Mouse (Mus musculus): ENCODE results near the gene Btbd11. TPM values are rescaled to one million over a fixed set of nuclear protein-coding genes. Genes with fewer than 3 reads are reported as not detected.

The Btbd11 gene
- polyA plus RNA-seq, 1 experiment from 2014 or later = 10.0 TPM

- Histone ChIP-seq H3K36me3 (no peaks in the 10 kb centered on the region), H3K27me3 (no peaks in the 10 kb centered on the region), H3K4me2 (replicated peaks) (no peak overlapping the region), H3K9me3 (0 out of 2 replicates have a peak, but pooled peaks cover 3% of the 10 kb centered on the region), H3K4me1 (no peaks in the 10 kb centered on the region), H3K27ac (replicated peaks) (no peak overlapping the region), H3K4me3 (no peak overlapping the region), H3K9ac (replicated peaks) (no peak overlapping the region)
- ATAC-seq (ENCODE audit: low FRiP score, low read depth) = no peak
- 87% methylated on average over 3 of the region's 3 CpGs for WGBS
Observed at GRCm38 (mm10) chr10:85437217-85437616, 50.6 kb downstream of the Btbd11 start.

GRCm38 (mm10) chr10:85443371-85443770 is 56.8 kb downstream of the Btbd11 start:
- Histone ChIP-seq H3K4me3 (no peak overlapping the region), H3K9me3 (no peaks in the 10 kb centered on the region), H3K36me3 (no peaks in the 10 kb centered on the region), H3K4me1 (no peaks in the 10 kb centered on the region), H3K27me3 (no peaks in the 10 kb centered on the region), H3K9ac (replicated peaks) (no peak overlapping the region), H3K4me2 (replicated peaks) (no peak overlapping the region), H3K27ac (replicated peaks) (no peak overlapping the region)
- ATAC-seq (ENCODE audit: low FRiP score, low read depth) = no peak
- 91% methylated on average over 3 of the region's 3 CpGs for WGBS

- no peak overlapping the region for H3K4me3 ChIP-seq
- H3K36me3 ChIP-seq = no peaks in the 10 kb centered on the region
- ATAC-seq (ENCODE audit: low FRiP score, low read depth) = no peak
- H3K27ac ChIP-seq (replicated peaks) = no peak overlapping the region
- no peaks in the 10 kb centered on the region for H3K4me1 ChIP-seq
- H3K4me2 ChIP-seq (replicated peaks) = no peak overlapping the region
- H3K9ac ChIP-seq (replicated peaks) = no peak overlapping the region
- WGBS = 93% methylated on average over 3 of the region's 3 CpGs
- H3K9me3 ChIP-seq = no peaks in the 10 kb centered on the region
- H3K27me3 ChIP-seq = no peaks in the 10 kb centered on the region
Observed at GRCm38 (mm10) chr10:85445891-85446290, 59.3 kb downstream of the Btbd11 start.

GRCm38 (mm10) chr10:85446700-85447099 is 60.1 kb downstream of the Btbd11 start:
- Histone ChIP-seq H3K9me3 (no peaks in the 10 kb centered on the region), H3K36me3 (no peaks in the 10 kb centered on the region), H3K9ac (replicated peaks) (no peak overlapping the region), H3K4me3 (no peak overlapping the region), H3K4me1 (peaks cover 4% of the 10 kb centered on the region), H3K27ac (replicated peaks) (no peak overlapping the region), H3K4me2 (replicated peaks) (no peak overlapping the region), H3K27me3 (no peaks in the 10 kb centered on the region)
- no peak for ATAC-seq (ENCODE audit: low FRiP score, low read depth)
- WGBS = 96% methylated on average over 1 of the region's 1 CpGs

- no peaks in the 10 kb centered on the region for H3K36me3 ChIP-seq
- no peak overlapping the region for H3K27ac ChIP-seq (replicated peaks)
- no peak overlapping the region for H3K4me2 ChIP-seq (replicated peaks)
- H3K27me3 ChIP-seq = no peaks in the 10 kb centered on the region
- no peaks in the 10 kb centered on the region for H3K9me3 ChIP-seq
- 84% methylated on average over 2 of the region's 2 CpGs for WGBS
- no peak overlapping the region for H3K9ac ChIP-seq (replicated peaks)
- H3K4me1 ChIP-seq = peaks cover 7% of the 10 kb centered on the region
- H3K4me3 ChIP-seq = no peak overlapping the region
- ATAC-seq (ENCODE audit: low FRiP score, low read depth) = no peak
Observed at GRCm38 (mm10) chr10:85447869-85448268, 61.3 kb downstream of the Btbd11 start.

- Histone ChIP-seq H3K9me3 (no peaks in the 10 kb centered on the region), H3K4me2 (replicated peaks) (no peak overlapping the region), H3K4me1 (peaks cover 7% of the 10 kb centered on the region), H3K36me3 (no peaks in the 10 kb centered on the region), H3K9ac (replicated peaks) (no peak overlapping the region), H3K27me3 (no peaks in the 10 kb centered on the region; the same call in 1 of the 2 replicates), H3K27ac (replicated peaks) (no peak overlapping the region), H3K4me3 (no peak overlapping the region)
- 53% methylated on average over 8 of the region's 8 CpGs for WGBS
- ATAC-seq (ENCODE audit: low FRiP score, low read depth) = no peak
Observed at GRCm38 (mm10) chr10:85451629-85452368, 65.2 kb downstream of the Btbd11 start.

GRCm38 (mm10) chr10:85453221-85453775 is 66.7 kb downstream of the Btbd11 start:
- Histone ChIP-seq H3K36me3 (no peaks in the 10 kb centered on the region), H3K9me3 (no peaks in the 10 kb centered on the region), H3K4me3 (no peak overlapping the region), H3K27me3 (no peaks in the 10 kb centered on the region; the same call in 1 of the 2 replicates), H3K9ac (replicated peaks) (no peak overlapping the region), H3K4me1 (peaks cover 7% of the 10 kb centered on the region), H3K4me2 (replicated peaks) (no peak overlapping the region), H3K27ac (replicated peaks) (no peak overlapping the region)
- ATAC-seq (ENCODE audit: low FRiP score, low read depth) = no peak
- WGBS = 97% methylated on average over 2 of the region's 2 CpGs

GRCm38 (mm10) chr10:85455985-85456384 is 69.4 kb downstream of the Btbd11 start:
- Histone ChIP-seq H3K9ac (replicated peaks) (no peak overlapping the region), H3K4me2 (replicated peaks) (no peak overlapping the region), H3K27ac (replicated peaks) (no peak overlapping the region), H3K27me3 (no peaks in the 10 kb centered on the region; the same call in 1 of the 2 replicates), H3K4me3 (no peak overlapping the region), H3K4me1 (peaks cover 10% of the 10 kb centered on the region), H3K36me3 (no peaks in the 10 kb centered on the region), H3K9me3 (no peaks in the 10 kb centered on the region)
- 59% methylated on average over 4 of the region's 4 CpGs for WGBS
- no peak for ATAC-seq (ENCODE audit: low FRiP score, low read depth)

GRCm38 (mm10) chr10:85458744-85459344 is 72.2 kb downstream of the Btbd11 start:
- Histone ChIP-seq H3K27ac (replicated peaks) (no peak overlapping the region), H3K36me3 (no peaks in the 10 kb centered on the region), H3K9me3 (no peaks in the 10 kb centered on the region), H3K9ac (replicated peaks) (no peak overlapping the region), H3K4me2 (replicated peaks) (no peak overlapping the region), H3K4me1 (peaks cover 4% of the 10 kb centered on the region), H3K4me3 (no peak overlapping the region), H3K27me3 (no peaks in the 10 kb centered on the region)
- peak; percentile 62 for ATAC-seq (ENCODE audit: low FRiP score, low read depth)
- WGBS = 56% methylated on average over 17 of the region's 17 CpGs

- Histone ChIP-seq H3K4me3 (no peak overlapping the region), H3K27me3 (no peaks in the 10 kb centered on the region), H3K4me1 (peaks cover 13% of the 10 kb centered on the region), H3K36me3 (no peaks in the 10 kb centered on the region), H3K27ac (replicated peaks) (no peak overlapping the region), H3K9me3 (no peaks in the 10 kb centered on the region), H3K9ac (replicated peaks) (no peak overlapping the region), H3K4me2 (replicated peaks) (no peak overlapping the region)
- 92% methylated on average over 10 of the region's 10 CpGs for WGBS
- no peak for ATAC-seq (ENCODE audit: low FRiP score, low read depth)
Observed at GRCm38 (mm10) chr10:85460736-85461135, 74.1 kb downstream of the Btbd11 start.

- ATAC-seq (ENCODE audit: low FRiP score, low read depth) = no peak
Observed at GRCm38 (mm10) chr10:85464152-85464551, 77.5 kb downstream of the Btbd11 start.

More at GRCm38 (mm10) chr10:85464152-85464551, 77.5 kb downstream of the Btbd11 start:
- Histone ChIP-seq H3K36me3 (no peaks in the 10 kb centered on the region), H3K4me3 (no peak overlapping the region), H3K9ac (replicated peaks) (no peak overlapping the region), H3K27ac (replicated peaks) (no peak overlapping the region), H3K9me3 (no peaks in the 10 kb centered on the region), H3K4me1 (peaks cover 20% of the 10 kb centered on the region), H3K4me2 (replicated peaks) (no peak overlapping the region), H3K27me3 (no peaks in the 10 kb centered on the region)
- 42% methylated on average over 6 of the region's 6 CpGs for WGBS

Measured in midbrain, embryonic 12.5 days (tissue).